Mouse (Mus musculus) hindbrain, embryonic 10.5 days (tissue): ENCODE measurements around the gene Vmn1r127. TPM values are rescaled to one million over a fixed set of nuclear protein-coding genes. Genes with fewer than 3 reads are reported as not detected.
"Not testable (repeated sequence)": the region's sequence is repeated elsewhere in the genome, so short reads cannot be mapped to it uniquely, and the experiment has no call there.

Experiments
- DNase-seq: peaks from one replicate; pipeline ENCODE4 v3.0.0-alpha.2; 2017; ENCODE audit warnings: low spot score
- H3K27ac ChIP-seq: fragments of 300-500 bp; sonication (generic); 2 replicates; pipeline ENCODE4 v1.5.1; 2016; ENCODE audit warnings: mild to moderate bottlenecking, moderate library complexity
- H3K27me3 ChIP-seq: fragments of 300-500 bp; sonication (generic); 2 replicates; pipeline ENCODE4 v1.6.1; 2016; ENCODE audit warnings: mild to moderate bottlenecking; ENCODE audit not compliant: poor library complexity, insufficient read depth, severe bottlenecking
- H3K36me3 ChIP-seq: fragments of 300-500 bp; sonication (generic); 2 replicates; pipeline ENCODE4 v1.6.1; 2016; ENCODE audit warnings: mild to moderate bottlenecking, moderate library complexity
- H3K4me1 ChIP-seq: fragments of 300-500 bp; sonication (generic); replicated peaks from 2 replicates; pipeline ENCODE4 v1.6.1; 2016; ENCODE audit warnings: mild to moderate bottlenecking
- H3K4me3 ChIP-seq: fragments of 300-500 bp; sonication (generic); 2 replicates; pipeline ENCODE4 v1.5.1; 2016; ENCODE audit warnings: mild to moderate bottlenecking, moderate library complexity
- H3K9me3 ChIP-seq: fragments of 300-500 bp; sonication (generic); 2 replicates; pipeline ENCODE4 v1.6.1; 2016; ENCODE audit warnings: mild to moderate bottlenecking, moderate library complexity
- WGBS: fragments of 180-500 bp; shearing (Covaris S2); methylation state at CpG from one replicate; pipeline ENCODE4 v1.1.7; 2016; 5-methylcytosine and 5-hydroxymethylcytosine counted together
- polyA plus RNA-seq: library from polyadenylated mRNA; unstranded; fragments of >200 nt; fragmentation: Nextera tagmentation; extraction: Ambion mirVana; gene quantifications from 2 replicates; pipeline ENCODE4 v1.2.1, GENCODE M21; 2016

Vmn1r127 gene
- polyA plus RNA-seq = not detected in 2 replicates

DNA sequence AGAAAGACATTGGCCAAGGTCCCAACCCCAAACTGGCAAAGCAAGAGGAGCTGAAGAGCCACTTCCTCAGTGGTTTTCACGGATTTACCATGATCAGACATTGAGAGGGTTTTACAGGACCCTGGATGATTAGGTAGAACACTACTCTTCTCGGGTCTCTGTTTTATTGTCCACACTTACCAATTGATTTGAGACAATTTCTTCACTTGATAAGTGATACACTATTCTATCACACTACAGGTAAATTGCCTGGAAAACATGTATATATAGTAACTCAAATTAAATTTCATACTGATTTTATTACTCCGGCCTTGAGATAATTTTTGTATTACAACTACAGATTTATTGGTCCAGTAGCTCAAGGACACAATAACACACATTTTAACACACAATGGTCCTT, at the start of gene Vmn1r127:
Vmn1r127 (minus strand) TSS at position 101 of the 400 bp plus-strand sequence.
- not testable (repeated sequence) for H3K9me3 ChIP-seq, H3K36me3 ChIP-seq, H3K4me3 ChIP-seq, H3K27me3 ChIP-seq, DNase-seq, H3K27ac ChIP-seq, H3K4me1 ChIP-seq
- WGBS = no CpG with 5 or more reads among the region's 3 CpGs

- H3K9me3 ChIP-seq, H3K36me3 ChIP-seq, H3K4me1 ChIP-seq, H3K27ac ChIP-seq, DNase-seq, H3K27me3 ChIP-seq, H3K4me3 ChIP-seq: not testable (repeated sequence)
- no CpG with 5 or more reads among the region's 1 CpGs for WGBS
Observed at GRCm38 (mm10) chr7:21361191-21361590, 41.5 kb upstream of the Vmn1r127 start, which contains the start of gene Vmn1r129. Gene Vmn1r129, minus strand, starts transcription at chr7:21361291.

DNA sequence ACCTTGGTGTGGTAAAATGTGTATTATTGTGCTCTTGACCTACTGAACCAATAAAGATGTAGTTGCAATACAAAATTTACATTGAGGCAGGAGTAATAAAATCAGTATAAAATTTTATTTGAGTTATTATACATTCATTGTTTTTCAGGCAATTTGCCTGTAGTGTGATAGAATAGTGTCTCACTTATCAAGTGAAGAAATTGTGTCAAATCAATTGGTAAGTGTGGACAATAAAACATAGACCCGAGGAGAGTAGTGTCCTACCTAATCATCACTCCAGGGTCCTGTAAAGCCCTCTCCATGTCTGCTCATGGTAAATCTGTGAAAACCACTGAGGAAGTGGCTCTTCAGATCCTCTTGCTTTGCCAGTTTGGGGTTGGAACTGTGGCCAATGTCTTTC, 29.4 kb upstream of the Vmn1r127 start, which contains the start of gene Vmn1r128:
Vmn1r128 (plus strand) TSS at position 301 of the 400 bp plus-strand sequence.
- not testable (repeated sequence) for H3K27me3 ChIP-seq, H3K4me3 ChIP-seq

GRCm38 (mm10) chr7:21301367-21301766, 18.3 kb downstream of the Vmn1r127 start, which contains the start of gene Vmn1r126:
Gene Vmn1r126, minus strand, starts transcription at chr7:21301467.
- not testable (repeated sequence) for H3K4me1 ChIP-seq, H3K36me3 ChIP-seq, H3K27ac ChIP-seq, DNase-seq, H3K27me3 ChIP-seq, H3K4me3 ChIP-seq, H3K9me3 ChIP-seq
- WGBS = no CpG with 5 or more reads among the region's 5 CpGs

More for the DNA sequence above, 29.4 kb upstream of the Vmn1r127 start, which contains the start of gene Vmn1r128:
- not testable (repeated sequence) for H3K27ac ChIP-seq, H3K9me3 ChIP-seq, DNase-seq, H3K4me1 ChIP-seq, H3K36me3 ChIP-seq
- 82% methylated on average over 1 of the region's 1 CpGs for WGBS

GRCm38 (mm10) chr7:21271879-21272278, 47.8 kb downstream of the Vmn1r127 start, which contains the start of gene Vmn1r125:
Gene Vmn1r125, plus strand, starts transcription at chr7:21272179.
- H3K27ac ChIP-seq, H3K4me1 ChIP-seq, H3K36me3 ChIP-seq, H3K9me3 ChIP-seq, H3K27me3 ChIP-seq, H3K4me3 ChIP-seq, DNase-seq: not testable (repeated sequence)
- WGBS = 69% methylated on average over 3 of the region's 3 CpGs

Other genes starting within 250 kb of the Vmn1r127 start
- gene Vmn1r121, start 221.3 kb downstream of the Vmn1r127 start, polyA plus RNA-seq = not detected in 2 replicates
- not detected in 2 replicates for gene Vmn1r122, start 185.7 kb downstream of the Vmn1r127 start, polyA plus RNA-seq
- gene Vmn1r123, start 157.7 kb downstream of the Vmn1r127 start, polyA plus RNA-seq = not detected in 2 replicates
- gene Gm5157, start 129.4 kb downstream of the Vmn1r127 start, polyA plus RNA-seq = not detected in 2 replicates
- not detected in 2 replicates for gene Vmn1r124, start 59.2 kb downstream of the Vmn1r127 start, polyA plus RNA-seq
- gene Vmn1r125, start 47.7 kb downstream of the Vmn1r127 start, polyA plus RNA-seq = not detected in 2 replicates
- gene Vmn1r126, start 18.4 kb downstream of the Vmn1r127 start, polyA plus RNA-seq = not detected in 2 replicates
- not detected in 2 replicates for gene Vmn1r128, start 29.5 kb upstream of the Vmn1r127 start, polyA plus RNA-seq
- not detected in 2 replicates for gene Vmn1r129, start 41.4 kb upstream of the Vmn1r127 start, polyA plus RNA-seq
- not detected in 2 replicates for gene Gm6882, start 112.9 kb upstream of the Vmn1r127 start, polyA plus RNA-seq
- not detected in 2 replicates for gene Vmn1r130, start 191.9 kb upstream of the Vmn1r127 start, polyA plus RNA-seq
- gene Vmn1r131, start 226.2 kb upstream of the Vmn1r127 start, polyA plus RNA-seq = not detected in 2 replicates